Mouse (Mus musculus) heart, postnatal 0 days (tissue): ENCODE measurements around the gene Btla.

Source experiments
- CTCF ChIP-seq: IDR thresholded peaks from 2 replicates; pipeline ENCODE4 v1.5.1; 2016; ENCODE audit warnings: antibody characterized with exemption, control low read depth, low read depth
- EP300 ChIP-seq: IDR thresholded peaks from 2 replicates; pipeline ENCODE4 v1.6.1; 2016; ENCODE audit warnings: antibody characterized with exemption, low read depth

- TF ChIP-seq EP300 (no peak), CTCF (no peak)
Observed at GRCm38 (mm10) chr16:45244930-45245472, 20.9 kb downstream of the Btla start.
